Mouse (Mus musculus): ENCODE measurements around the gene Nr2c2.

- no peak for TF ChIP-seq ZNF384 (IDR thresholded peaks at IDR 0.05; ENCODE audit: low read depth, low read length)
- no peak for TF ChIP-seq CHD2 (IDR thresholded peaks at IDR 0.05; ENCODE audit: low read depth, low read length)
- TF ChIP-seq MAFK (IDR thresholded peaks at IDR 0.05; ENCODE audit: insufficient read depth, low read depth, low read length), result no peak
- no peak for TF ChIP-seq ZC3H11A (IDR thresholded peaks at IDR 0.05; ENCODE audit: borderline replicate concordance, low read depth, low read length)
- no peak for TF ChIP-seq HCFC1 (IDR thresholded peaks at IDR 0.05; ENCODE audit: borderline replicate concordance, insufficient read depth, low read length)
Measured at GRCm38 (mm10) chr6:92158801-92159200, 67.6 kb downstream of the Nr2c2 start.

All from ES-E14 (cell line).